Mouse (Mus musculus): Measurements from ENCODE around the gene Aunip.
"Not testable (repeated sequence)": the region's sequence is repeated elsewhere in the genome, so short reads cannot be mapped to it uniquely, and the experiment has no call there.

Gene Aunip

DNA sequence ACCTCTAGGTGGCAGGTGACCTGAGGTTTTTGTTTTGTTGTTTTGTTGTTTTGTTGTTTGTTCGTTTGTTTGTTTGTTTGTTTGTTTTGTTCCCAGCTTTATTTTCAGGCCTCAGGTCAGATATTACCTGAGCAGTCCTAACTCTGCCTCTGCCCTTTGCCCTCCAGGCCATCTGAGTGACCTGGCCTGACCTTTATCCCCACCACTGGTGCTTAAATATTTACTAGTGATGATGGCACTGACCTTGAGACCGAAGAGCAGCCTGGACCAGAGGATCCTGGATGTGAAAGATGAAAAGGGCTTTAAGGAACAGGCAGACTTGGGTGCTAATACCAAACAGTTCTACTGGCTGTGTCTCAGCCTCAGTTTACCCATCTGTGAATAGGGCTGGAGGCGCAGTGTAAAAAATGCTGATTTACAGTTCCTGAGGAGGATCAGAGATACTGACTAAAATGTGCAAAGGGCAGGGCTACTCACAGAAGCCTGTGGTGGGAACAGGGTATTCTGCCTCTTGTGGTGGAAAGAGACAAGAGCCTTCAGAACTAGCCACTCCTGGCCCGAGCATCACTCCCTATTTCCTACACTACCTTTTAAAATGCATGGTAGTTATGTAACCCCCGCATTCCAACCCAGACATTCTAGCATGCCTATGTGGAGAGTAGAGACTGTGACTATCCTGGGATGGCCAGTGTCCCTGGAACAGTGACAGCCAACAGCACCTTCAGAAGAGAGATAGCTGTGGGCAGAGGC, 25.5 kb upstream of the Aunip start:
- DNase-seq (ENCODE audit: low spot score) = no peak

DNA sequence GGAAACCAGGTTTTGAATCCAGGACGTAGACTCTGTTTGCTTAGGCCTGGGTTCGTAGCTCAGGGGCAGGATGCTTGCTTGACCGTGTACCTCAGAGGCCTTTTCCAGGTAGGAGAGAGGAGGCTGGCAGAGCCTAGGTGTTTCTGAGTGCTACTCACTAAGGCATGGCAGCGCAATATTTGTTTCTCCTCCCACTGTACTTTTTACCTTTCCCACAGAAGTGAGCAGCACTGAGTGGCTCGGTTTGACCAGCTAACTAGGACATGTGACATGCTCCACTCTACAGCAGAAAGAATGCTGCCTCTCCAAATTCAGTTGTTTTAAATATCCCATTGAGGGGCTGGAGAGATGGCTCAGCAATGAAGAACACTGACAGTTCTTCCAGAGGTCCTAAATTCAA, 22.6 kb upstream of the Aunip start:
- no peak for DNase-seq (ENCODE audit: low spot score)

DNA sequence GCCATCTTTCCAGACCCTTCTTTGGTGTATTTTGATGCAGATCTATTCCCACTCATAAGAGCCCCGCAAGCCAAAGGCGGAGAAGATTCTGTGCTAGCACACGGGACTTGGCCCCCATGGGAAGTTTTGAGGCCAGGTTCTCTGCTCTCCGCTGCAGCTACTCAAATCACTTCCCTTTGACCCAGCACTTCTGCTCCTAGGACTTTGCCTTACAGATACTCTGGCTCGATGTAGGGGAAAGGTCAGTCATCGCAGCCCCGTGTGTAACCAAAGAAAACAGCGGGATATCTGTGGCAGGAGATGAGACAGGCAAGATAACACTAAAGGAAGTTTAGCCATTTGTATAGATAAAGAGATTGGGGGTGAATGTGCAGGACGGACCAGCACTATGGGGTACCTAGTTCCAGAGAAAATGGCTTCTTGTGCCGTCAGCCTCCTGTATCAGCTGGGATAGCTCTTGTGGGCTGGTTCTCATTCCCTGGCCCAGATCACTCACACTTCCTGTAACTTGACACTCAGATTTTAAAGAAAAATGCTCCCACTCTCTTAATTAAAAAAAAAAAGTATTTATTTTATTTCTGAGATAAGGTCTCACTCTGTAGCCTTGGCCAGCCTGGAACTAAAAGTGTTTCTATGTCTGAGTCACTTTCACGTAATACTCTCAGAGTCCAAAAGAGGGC, 20.7 kb upstream of the Aunip start:
- DNase-seq (ENCODE audit: low spot score) = peak; percentile 55

DNA sequence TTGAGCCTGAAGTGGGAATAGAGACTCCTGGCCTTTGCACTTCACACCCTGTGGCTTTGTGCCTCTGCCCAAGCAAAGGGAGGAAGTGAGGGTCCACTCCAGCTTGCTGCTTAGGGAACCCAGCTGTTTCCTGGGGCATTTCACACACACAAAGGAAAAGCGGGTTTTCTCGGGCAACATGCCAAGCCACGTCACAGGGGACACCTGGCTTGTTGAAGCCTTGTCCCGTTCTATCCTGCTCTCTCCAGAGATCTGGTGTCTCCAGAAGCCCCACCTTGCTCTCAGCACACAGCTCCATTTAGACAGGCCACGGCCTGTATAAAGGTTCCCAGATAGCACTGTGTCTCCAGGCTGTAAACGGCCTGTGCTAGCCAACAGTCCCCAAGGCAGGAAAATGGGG, 19.1 kb upstream of the Aunip start:
- no peak for DNase-seq (ENCODE audit: low spot score)

DNA sequence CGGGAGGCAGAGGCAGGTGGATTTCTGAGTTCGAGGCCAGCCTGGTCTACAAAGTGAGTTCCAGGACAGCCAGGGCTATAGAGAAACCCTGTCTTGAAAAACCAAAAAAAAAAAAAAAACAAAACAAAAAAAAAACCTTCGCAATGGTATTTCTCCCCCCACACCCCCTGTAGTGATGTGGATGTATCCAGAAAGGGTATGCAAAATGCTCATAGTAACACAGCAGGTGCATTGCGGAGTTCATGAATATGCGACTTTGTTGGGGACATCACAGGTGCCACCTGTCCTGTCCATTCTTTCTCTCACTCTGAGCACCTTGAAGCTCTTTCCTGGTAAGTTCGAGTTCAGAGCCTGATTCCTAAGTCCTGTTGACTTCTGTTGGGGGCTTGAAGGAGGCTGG, 16.6 kb upstream of the Aunip start:
- not testable (repeated sequence) for DNase-seq (ENCODE audit: low spot score)

DNA sequence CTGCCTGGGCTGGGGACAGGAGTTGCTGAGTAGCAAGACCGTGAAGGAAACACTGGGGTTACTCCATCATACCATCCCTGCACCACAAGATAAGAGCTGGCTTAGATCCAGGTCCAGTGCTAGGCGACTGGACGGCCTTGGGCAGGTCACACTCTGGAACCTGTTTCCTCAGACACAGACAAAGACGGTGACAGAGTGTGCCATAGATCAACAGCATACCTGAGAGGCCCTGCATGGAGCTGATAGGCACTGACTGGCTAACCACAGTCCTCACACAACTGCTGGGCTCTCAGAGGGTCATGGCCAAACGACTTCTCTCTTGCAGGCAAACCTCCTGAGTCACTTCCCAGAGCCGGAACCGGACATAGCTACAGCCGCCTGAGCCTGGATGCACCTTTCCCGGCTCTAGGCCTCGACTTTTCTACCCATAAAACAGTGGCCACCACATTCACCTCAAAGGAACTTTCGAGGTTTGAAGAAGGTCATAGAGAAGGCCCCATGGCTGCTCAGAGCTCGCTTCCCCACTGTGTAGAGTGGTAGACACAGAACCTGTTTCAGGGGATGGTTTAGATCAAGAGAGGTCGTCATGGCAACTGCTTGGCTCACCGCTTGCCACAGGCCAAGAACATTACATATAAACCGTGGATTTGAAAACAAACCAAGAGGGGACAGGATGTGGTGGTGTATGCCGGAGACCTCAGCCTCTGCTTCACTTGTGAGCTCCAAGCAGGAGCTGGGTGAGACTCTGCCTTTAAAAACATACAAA, 15.8 kb upstream of the Aunip start:
- no peak for DNase-seq (ENCODE audit: low spot score)

DNA sequence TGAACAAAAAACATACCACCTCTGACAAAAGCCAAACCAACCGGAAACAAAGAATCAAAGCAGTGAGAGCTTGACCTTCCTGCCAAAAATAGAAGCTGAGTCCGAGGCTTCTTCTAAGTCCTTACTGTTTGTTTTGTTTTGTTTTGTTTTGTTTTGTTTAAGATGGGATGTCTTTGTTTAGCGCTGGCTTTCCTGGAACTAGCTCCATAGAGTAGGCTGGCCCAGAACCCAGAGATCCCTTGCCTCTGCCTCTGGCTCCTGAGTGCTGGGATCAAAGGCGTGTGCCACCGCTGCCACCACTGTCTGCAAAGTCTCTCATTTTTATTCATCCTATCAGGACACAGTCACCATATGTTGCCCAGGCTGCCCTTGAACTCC, 15.3 kb upstream of the Aunip start:
- DNase-seq (ENCODE audit: low spot score) = no peak

DNA sequence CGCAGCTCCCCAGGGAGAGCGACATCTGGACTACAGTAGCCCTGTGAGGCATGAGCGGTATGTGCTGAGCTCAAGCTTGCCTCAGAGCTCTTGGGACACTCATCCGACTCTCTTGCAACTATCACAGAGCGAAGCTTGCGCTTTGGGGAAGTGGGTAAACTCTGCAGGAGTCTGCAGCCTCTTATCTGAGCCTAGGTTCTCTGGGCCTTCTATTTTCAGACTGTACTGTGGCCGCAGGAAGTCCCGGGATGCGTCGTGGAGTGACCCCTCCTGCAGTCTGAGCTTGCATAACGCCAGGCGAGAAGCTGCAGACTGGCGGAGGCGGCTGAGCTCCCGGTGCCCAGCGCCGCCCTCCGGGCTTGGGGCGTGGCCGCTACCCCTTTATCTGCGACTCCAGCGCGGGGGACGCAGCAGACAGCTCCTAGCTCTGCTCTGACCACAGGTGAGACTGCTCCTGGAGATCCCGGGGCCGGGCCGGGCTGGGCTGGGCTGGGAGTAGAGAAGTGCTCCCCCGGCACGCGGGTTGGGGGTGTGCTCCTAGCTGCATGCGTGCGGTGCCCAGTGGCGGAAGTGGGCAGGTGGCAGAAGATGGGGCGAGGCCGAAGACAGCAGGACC, 14.1 kb upstream of the Aunip start, which contains the start of gene Paqr7:
Paqr7 (plus strand) TSS at position 103 of the 616 bp plus-strand sequence.
- peak; percentile 28 for DNase-seq (ENCODE audit: low spot score)

DNA sequence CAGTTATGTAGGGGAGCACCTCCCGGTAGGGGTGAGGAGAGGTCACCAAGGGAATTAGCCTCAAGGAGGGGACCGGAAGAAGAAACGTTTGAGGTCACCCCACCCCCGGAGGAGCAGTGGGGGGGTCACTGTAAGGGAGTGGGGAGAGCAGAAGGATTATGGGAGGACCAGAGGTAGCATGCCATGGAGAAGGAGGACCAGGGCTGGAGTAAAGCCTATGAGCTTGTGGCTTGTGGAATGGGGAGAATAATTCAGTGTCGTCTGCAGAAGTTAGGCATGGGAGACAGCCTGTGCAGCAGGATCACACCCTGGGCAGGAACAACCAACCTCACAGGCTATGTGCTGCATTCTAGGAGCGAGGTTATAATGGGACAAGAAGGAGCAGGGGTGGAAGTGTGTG, 13.6 kb upstream of the Aunip start:
- no peak for DNase-seq (ENCODE audit: low spot score)

DNA sequence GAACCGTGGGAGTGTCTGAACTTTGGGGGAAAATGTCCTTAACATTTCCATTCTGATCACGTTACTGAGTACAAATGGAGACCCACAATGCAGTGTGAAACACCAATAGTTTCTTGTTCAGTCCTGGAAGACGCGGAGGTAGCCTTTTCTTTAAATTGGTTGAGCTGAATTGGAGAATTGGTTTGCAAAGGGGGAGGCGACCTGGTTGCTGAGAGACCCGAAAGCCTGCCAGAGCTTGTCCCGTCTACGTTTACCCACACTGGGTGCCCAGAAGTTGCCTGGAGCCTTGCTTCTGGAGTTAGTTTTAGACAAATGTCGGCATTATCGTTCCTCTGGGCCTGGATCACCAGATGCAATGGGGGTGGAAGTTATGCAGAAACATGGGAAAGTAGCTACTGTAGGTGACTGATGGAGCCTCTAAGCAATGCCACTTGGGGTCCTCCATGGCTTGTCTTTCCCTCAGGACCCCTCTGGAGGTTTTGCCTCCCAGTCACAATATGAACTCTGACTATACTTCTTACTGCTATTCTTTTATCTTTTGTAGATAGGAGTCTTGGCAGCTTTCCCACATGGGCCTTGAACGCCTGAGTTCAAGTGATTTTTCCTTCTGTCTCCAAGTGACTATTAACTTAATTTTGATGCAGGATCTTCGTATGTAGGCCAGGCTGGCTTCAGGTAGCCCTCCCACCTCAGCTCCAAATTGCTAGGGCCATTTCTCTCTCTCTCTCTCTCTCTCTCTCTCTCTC, 12.6 kb upstream of the Aunip start:
- DNase-seq (ENCODE audit: low spot score) = no peak

DNA sequence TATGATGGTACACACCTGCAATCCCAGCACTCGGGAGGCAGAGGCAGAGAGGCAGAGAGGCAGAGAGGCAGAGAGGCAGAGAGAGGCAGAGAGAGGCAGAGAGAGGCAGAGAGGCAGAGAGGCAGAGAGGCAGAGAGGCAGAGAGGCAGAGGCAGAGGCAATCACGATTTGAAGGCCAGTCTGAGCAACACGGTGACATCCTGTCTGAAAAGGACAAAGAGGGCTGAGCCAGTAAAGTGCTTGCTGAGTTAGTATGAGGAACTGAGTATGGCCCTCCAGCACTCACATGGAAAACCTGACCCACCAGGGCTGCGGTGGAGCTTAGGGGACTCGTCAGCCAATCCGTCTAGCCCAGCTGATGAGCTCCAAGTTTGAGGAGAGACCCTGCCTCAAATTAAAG, 11.8 kb upstream of the Aunip start:
- not testable (repeated sequence) for DNase-seq (ENCODE audit: low spot score)

DNA sequence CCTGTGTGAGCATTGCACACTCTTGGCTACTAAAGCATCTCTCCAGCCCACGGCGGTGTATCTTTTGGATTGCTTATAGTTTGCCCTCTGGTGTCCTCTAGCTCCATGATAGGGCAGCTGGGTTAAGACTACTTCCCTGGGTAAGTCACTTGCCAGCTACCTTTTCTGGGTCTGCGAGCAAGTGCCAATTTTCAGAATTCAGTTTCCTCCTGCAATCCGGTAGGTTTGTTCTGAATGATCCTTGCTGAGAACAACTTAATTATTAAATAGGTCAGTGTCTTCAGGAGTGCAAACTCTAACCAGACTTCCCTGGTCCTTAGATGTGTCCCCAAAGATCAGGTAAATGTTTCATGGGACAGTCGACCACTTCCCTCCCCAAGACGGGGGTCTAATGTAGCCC, 9.7 kb upstream of the Aunip start:
- no peak for DNase-seq (ENCODE audit: low spot score)

DNA sequence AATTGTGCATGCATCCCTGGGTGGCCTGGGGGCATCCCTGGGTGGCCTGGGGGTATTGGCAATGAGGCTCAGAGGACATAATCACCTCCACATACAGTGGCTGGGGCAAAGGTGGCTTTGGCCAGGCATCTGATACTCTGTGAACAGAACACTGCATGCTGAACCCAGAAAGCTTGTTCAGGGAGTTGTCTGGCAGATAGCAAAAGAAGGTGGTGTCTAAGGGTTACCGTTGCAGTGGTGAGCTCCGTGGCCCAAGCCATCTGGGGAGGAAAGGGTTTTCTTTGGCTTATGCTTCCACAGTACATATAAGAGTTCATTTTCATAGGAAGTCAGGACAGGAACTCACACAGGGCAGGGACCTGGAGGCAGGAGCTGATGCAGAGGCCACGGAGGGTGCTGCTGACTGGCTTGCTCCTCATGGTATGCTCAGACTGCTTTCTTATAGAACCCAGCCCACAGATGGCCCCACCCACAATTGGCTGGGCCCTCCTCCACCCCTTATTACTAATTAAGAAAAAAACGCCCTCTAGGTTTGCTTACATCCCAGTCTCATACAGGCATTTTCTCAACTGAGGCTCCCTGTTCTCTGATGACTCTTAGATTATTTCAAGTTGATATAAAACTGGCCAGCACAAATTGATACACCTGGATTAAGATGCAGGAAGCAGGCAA, 7.0 kb upstream of the Aunip start:
- no peak for DNase-seq (ENCODE audit: low spot score)

DNA sequence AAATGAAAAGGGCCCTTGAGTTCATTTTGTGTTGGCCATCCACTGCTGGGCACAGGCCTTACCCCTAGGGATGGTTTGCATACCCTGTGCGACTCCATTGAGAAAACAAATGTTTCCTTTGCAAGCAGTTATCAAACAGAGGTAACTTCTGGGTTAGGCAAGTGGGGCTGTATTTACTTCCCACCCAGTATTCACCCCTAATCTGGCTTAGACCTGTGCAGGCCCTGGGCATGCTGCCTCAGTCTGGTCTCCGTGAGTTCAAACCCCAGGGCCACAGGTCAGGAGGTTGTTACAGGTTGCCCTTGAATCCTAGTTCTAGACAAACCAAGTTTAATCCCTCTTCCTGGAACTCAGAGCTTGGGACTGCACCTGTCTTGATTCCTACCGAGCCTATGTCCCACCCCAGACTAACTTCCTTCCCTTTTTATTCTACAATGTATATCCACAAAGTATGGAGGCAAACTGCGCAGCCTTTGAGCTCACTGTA, 5.5 kb upstream of the Aunip start:
- DNase-seq (ENCODE audit: low spot score) = no peak

DNA sequence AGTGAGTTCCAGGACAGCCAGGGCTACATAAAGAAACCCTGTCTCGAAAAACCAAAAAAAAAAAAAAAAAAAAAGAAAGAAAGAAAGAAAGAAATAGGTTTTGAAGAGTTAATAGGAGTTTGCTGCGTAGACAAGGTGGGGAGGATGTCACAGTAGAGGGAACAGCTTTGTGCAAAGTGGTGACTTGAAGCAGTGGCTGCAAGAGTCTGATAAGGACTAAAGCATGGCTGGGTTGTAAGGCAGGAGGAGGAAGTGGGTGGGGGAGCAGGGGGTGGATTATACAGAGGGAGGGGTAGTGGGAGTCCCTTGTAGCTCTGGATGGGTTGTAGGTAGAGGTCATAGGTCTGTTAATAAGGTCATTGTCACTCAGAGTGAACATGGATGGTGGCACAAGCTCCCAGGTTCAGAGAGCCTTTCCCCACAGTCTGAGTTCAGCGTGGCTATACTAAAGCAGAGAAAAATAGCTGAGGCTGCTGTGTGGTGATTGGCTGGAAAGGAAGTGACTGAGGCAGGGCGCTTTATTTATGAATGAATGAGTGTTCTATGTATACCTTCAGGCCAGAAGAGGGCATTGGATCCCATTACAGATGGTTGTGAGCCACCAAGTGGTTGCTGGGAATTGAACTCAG, 4.7 kb upstream of the Aunip start:
- DNase-seq (ENCODE audit: low spot score) = no peak

DNA sequence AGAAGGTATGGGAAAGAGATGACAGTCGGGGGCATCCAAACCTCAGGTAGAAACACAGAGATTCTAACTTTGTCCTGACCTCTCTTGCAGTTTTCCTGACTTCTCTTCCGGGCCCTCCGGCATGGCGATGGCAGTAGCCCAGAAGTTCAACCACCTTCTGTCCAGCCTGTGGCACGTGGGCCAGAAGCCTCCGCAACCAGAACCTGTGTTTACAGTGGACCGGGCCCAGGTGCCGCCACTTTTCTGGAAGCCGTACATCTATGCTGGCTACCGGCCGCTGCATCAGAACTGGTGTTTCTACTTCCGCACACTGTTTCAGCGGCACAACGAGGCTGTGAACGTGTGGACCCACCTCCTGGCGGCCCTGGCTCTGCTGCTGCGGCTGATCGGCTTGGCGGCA, 4.1 kb upstream of the Aunip start:
- no peak for DNase-seq (ENCODE audit: low spot score)

DNA sequence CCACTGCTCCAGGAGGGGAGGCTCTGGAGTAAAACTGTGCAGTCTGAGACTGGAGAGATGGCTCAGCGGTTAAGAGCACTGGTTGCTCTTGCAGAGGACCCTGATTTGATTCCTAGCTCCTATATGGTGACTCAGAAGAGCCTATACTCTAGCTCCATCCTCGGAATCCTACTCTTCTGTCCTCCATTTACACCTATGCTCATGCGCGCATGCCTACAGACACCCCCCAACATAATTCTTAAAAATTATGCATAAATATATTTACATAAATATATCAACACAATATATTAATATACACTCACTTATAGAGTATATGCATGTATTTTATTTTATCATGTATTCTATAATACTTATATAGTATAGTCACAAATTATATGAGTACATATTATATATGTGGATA, 403 bp upstream of the Aunip start:
- DNase-seq (ENCODE audit: low spot score) = no peak

DNA sequence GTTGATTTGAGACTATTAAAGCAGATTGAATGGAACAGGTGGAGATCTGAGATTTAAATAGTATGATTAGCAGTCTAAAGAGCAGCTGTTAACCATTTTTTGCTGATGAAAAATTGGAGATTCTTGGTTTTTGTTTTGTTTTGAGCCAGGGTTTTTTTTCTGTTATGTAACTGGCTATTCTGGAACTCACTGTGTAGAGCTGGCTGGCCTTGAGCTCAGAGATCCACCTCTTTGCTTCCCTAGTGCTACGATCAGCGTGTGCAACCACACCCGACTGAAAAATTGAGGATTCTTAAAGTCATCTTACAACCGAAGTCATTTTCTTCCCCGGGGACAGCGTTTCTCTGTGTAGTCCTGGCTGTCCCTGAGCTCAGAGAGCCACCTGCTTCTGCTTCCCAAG, 931 bp downstream of the Aunip start:
- DNase-seq (ENCODE audit: low spot score) = no peak

DNA sequence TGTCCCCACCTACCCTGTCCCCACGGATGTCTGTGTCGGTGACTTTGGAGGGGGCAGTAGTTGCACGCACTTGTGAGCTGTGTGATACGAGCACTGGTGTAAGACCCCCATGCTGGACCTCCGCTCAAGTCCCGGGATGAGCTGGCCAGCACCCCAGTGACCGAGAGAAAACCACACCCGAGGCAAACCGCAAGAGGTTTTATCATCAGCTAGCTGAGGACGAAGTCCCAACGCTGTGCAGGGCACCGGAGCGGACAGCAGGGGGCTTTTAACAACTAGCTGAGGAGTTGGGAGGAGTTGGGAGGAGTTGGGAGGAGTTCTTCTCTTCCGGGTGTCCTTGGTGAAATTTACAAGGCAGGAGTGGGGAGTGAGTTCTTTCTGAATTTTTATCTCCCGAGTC, 2.0 kb downstream of the Aunip start:
- no peak for DNase-seq (ENCODE audit: low spot score)

DNA sequence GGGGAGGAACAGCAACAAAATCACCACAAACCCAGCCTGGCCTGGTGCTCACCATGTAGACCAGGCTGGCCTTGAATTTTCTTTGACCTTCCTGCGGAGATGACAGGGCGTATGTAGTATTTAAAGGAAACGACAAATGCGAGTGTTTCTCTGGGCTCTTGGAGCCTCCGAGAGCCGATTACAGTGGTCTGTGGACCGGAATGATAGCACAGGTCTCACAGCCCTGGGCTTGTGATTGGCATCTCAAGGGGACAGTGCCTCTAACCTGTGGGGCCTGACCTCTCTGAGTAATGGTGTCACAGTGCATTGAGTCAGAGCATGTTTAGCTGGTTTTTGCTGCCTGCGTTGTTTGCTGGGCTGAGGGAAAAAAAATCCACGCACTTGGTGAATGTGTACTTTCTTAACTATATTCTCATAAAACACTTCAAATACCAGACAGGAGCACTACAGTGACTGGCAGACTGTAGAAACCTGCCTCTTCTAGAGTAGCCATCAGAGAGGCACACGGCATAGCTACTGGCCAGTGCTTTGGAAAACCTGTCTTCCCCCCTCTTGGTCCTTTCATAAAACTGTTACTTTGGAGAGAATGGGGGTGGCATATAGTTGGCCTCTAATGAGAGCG, 3.6 kb downstream of the Aunip start:
- DNase-seq (ENCODE audit: low spot score) = no peak
